Mouse (Mus musculus): ENCODE measurements around the gene Ndufaf4.
"Not testable (repeated sequence)": the region's sequence is repeated elsewhere in the genome, so short reads cannot be mapped to it uniquely, and the experiment has no call there.

The Ndufaf4 gene

DNA sequence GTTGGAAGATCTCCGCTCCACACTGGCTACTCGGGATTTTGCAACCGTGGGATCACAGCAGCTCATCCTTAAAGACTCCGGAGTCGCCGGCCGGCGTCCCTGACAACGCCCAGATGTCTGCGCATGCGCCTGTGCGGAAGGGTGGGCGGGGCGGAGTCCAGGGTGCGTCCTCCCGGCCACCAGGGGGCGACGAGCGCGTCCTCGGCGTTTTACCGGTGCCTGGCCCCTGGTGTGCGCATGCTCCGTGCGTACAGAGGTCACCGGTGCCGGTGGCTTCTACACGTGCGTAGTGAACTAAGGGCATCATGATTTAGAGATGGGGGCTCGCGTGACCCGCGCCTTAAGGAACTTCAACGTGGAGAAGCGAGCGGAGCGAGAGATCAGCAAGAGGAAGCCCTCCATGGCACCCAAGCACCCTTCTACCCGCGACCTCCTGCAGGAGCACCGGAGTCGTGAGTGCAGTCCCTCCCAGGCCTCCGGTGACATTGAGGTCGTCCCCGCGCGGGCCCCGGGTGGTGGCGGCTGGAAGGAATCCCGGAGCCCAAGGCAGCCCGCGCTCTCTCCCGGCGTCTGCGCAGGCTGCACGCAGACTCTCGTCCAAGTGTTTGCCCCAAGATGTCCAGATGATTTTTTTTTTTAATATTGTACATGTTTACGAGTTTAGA, at the start of gene Ndufaf4:
Gene Ndufaf4 (plus strand): TSS at position 233 of the 665 bp plus-strand sequence.
- in situ Hi-C loops (cut with MboI; ENCODE audit: low sequenced_read_pairs), result no loop called here

- in situ Hi-C loops (cut with MboI; ENCODE audit: low sequenced_read_pairs), result no loop called here
Measured at GRCm38 (mm10) chr4:24850401-24851325, 47.2 kb upstream of the Ndufaf4 start, which contains the start of gene Klhl32. Klhl32 (minus strand) TSS chr4:24851124.

- in situ Hi-C loops (cut with MboI; ENCODE audit: low sequenced_read_pairs), result no loop called here
Measured at GRCm38 (mm10) chr4:24865691-24866090, 32.2 kb upstream of the Ndufaf4 start.

GRCm38 (mm10) chr4:24869230-24869629, 28.7 kb upstream of the Ndufaf4 start:
- in situ Hi-C loops (cut with MboI; ENCODE audit: low sequenced_read_pairs), result no loop called here

DNA sequence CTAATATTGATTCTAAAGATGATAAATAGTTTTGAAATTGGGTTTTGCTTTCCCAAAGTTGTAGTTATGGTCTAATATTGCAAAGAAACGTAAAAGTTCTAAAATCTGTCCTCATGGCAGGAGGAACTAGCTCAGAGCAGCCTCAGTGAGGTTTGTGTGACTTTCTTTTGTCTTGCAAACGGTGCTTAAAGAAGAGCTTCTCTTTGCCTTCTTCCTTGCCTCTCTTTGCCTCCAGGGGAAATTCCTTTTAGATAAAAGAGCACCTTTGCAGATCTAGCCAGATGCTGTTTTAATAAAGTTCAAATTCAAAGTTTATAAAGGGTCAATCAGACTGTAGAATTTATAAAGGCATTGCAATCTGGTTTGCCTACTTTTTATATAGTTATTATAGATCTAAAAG, 8.5 kb upstream of the Ndufaf4 start:
- in situ Hi-C loops (cut with MboI; ENCODE audit: low sequenced_read_pairs), result loop anchor here (10.0 kb wide), 1 partner anchor 175 kb away; no protein-coding TSS in a partner anchor

DNA sequence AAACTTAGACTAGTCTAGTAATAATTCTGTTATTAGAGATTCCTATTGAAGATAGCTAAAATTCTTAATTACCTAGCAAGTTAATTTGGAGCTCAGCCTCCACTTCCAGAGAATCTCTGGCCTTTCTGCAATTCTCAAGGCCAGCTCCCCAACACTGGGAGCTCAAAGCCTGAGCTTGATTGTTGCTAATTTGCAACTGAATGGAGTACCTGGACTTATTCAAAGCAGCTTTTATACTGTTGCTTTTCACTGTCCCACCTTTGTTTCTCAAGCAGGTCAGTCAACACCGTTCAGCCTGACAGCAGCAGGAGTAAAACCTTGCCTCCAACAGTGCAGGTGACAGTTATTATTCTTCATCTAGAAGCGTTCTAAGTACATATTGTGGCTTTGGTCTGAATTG, 5.6 kb upstream of the Ndufaf4 start:
- in situ Hi-C loops (cut with MboI; ENCODE audit: low sequenced_read_pairs), result not testable (repeated sequence)

- in situ Hi-C loops (cut with MboI; ENCODE audit: low sequenced_read_pairs), result no loop called here
Measured at GRCm38 (mm10) chr4:24894625-24895024, 3.3 kb upstream of the Ndufaf4 start.

GRCm38 (mm10) chr4:24896829-24897228, 1.1 kb upstream of the Ndufaf4 start:
- in situ Hi-C loops (cut with MboI; ENCODE audit: low sequenced_read_pairs), result no loop called here

GRCm38 (mm10) chr4:24897351-24897750, 532 bp upstream of the Ndufaf4 start:
- in situ Hi-C loops (cut with MboI; ENCODE audit: low sequenced_read_pairs), result no loop called here

GRCm38 (mm10) chr4:24898636-24899035, 753 bp downstream of the Ndufaf4 start:
- in situ Hi-C loops (cut with MboI; ENCODE audit: low sequenced_read_pairs), result no loop called here

GRCm38 (mm10) chr4:24899146-24899545, 1.3 kb downstream of the Ndufaf4 start:
- in situ Hi-C loops (cut with MboI; ENCODE audit: low sequenced_read_pairs), result no loop called here

DNA sequence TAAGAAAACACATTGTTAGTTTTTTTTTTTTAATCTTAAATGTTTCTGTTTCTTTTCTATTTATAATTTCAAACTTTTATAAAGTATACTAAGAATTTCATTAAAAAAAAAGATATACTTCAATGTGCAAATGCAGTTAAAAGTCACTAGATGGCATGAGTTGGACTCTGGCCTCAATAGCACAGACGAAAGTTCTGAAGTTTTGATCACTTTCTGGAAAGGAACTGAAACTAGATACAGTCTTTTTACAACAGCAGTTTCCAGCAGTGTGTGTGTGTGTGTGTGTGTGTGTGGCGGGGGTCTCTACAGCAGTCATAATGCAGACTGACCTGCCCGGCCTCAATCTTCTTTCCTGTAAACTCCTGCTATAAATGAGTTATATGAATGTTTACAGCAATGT, 9.9 kb downstream of the Ndufaf4 start:
- in situ Hi-C loops (cut with MboI; ENCODE audit: low sequenced_read_pairs), result no loop called here

GRCm38 (mm10) chr4:24915631-24916030, 17.7 kb downstream of the Ndufaf4 start:
- in situ Hi-C loops (cut with MboI; ENCODE audit: low sequenced_read_pairs), result no loop called here

- in situ Hi-C loops (cut with MboI; ENCODE audit: low sequenced_read_pairs), result no loop called here
Measured at GRCm38 (mm10) chr4:24920006-24920577, 22.2 kb downstream of the Ndufaf4 start.

- in situ Hi-C loops (cut with MboI; ENCODE audit: low sequenced_read_pairs), result no loop called here
Measured at GRCm38 (mm10) chr4:24924726-24925125, 26.8 kb downstream of the Ndufaf4 start.

DNA sequence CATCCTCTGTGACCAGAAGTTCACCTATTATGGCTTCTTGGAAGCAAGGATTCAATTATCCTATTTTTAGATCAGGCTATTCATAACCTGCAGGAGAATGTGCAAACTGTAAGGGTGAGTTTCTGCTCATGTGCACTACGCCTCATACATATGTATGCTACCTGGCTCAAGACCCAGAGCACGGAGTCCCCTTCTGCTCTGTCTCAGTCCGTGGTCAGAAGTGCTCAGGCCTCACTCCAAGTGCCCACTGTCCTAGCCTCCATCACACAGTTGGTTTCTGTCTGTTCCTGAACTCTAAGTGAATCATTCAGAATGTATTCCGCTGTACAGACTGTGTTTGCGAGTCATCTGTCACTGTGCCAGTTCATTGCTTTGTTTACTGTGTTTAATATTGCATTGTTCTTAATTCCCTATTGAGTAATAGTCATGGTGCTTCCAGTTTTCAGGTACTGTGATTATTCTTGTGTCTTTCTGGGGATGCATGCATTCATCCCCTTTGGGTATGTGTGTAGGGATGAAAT, 30.4 kb downstream of the Ndufaf4 start:
- in situ Hi-C loops (cut with MboI; ENCODE audit: low sequenced_read_pairs), result no loop called here

GRCm38 (mm10) chr4:24928926-24929325, 31.0 kb downstream of the Ndufaf4 start:
- in situ Hi-C loops (cut with MboI; ENCODE audit: low sequenced_read_pairs), result no loop called here

GRCm38 (mm10) chr4:24942728-24943424, 45.0 kb downstream of the Ndufaf4 start:
- in situ Hi-C loops (cut with MboI; ENCODE audit: low sequenced_read_pairs), result no loop called here

All from CH12F3 (cell line).